Mouse (Mus musculus) right cerebral cortex, postnatal 14 days (tissue): ENCODE measurements around the gene Taf3.

Experiments
- DNase-seq: peaks from one replicate; pipeline ENCODE4 v3.0.0; 2022

Gene Taf3

GRCm38 (mm10) chr2:10010263-10010909 lies 38.0 kb downstream of the Taf3 start:
- DNase-seq: no peak

- DNase-seq: no peak
These were observed 38.6 kb downstream of the Taf3 start for GRCm38 (mm10) chr2:10009671-10010254.

DNA sequence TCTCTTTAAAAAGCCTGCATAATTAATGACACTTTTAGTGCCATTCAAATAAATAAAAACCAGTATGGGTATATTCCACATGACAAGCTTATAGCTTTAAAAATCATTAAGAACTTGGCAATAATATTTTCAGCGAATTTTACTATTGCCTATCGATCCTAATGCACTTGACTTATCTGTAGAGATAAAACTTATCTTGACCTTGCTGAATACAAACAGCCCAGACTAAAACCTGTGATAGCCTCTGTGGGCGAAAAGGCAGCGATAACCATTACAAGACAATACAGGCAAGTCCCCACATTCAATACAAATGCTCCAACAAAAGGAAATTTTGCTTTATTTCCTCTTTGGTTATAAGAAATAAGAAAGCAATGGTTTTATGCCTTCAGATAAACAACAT lies 39.8 kb downstream of the Taf3 start:
- DNase-seq: no peak

- no peak for DNase-seq
These were observed 43.3 kb downstream of the Taf3 start for GRCm38 (mm10) chr2:10004960-10005621.

DNA sequence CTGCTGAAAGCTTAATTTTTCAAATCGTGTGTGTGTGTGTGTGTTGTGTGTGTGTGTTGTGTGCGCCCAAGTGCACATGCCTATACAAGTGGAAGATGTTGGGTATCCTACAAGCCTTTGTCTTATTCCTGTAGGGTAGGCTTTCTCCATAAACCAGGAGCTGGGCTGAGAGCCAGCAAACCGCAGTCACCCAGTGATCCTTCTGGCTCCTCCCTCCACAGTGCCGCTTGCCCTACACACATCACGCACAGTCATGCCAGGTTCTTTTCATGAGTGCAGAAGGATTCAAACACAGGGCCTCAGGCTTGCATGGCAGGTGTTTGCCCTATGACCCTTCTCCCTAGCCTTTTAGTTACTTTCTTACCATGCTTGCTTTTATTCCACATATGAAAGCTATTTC lies 45.0 kb downstream of the Taf3 start:
- DNase-seq: no peak

GRCm38 (mm10) chr2:10001591-10001990 lies 46.8 kb downstream of the Taf3 start:
- DNase-seq: no peak

DNA sequence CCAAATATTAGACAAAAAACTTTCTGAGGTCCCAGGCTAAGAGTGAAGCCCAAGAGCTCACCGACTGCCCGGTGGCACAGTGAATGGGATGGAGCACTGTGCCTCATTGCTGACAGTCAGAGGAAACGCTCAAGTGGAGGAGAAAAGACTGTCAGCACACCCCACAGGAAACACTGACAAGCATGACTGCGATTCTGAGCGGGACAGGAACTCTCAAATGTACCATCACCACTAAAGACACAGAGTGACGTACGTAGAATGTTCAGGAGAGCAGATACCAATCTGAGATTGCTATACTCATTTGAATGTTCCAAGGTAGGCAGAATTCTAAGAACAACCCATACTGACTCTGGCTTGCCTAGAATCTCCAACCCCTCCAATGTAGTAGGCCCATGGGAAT lies 50.9 kb downstream of the Taf3 start:
- DNase-seq: no peak

DNA sequence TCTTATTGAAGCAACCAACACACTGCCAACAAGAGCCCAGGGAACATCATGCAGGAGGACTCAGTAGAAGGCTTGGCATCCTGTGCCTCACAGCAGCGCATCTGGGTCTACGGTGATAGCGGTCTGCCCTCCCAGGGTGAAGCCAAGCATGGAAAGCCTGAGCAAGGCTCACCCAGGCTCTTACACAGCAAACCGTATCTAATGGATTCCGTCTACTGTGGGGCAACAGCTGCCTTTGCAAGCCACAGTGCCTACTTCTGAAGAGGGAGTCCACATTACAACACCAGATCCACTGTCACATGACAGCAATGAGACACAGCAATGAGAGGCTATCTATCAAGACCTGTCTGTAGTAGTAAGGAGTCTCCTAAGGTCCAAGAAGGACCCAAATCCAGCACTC lies 52.3 kb downstream of the Taf3 start:
- no peak for DNase-seq

DNA sequence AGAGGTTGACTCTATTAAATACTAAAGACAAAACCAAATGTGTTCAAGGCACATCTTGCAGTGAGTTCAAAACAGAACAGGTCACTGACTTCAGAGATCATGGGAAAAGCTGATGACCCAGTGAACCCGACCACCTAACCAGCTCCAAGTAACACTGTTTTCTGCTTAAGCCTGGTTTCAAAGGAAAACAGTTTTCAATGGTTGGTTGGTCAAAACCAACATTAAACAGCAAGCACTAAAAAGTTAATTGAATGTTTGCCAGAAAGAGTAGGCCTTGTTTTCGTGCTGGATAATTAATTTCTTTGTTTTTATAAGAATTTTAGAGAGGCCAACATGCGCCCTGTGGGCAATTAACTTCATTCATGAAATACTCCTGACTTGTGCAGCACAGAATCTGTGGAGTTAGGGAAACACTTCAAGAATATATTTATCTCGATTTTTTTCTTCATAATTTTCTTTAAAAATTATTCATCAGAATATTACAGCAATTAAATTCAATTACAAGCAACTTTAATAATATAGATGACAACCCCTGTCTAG lies 57.6 kb downstream of the Taf3 start:
- DNase-seq: no peak

GRCm38 (mm10) chr2:9989649-9990547 lies 58.5 kb downstream of the Taf3 start:
- DNase-seq: no peak

GRCm38 (mm10) chr2:9988290-9988689 lies 60.1 kb downstream of the Taf3 start:
- no peak for DNase-seq

DNA sequence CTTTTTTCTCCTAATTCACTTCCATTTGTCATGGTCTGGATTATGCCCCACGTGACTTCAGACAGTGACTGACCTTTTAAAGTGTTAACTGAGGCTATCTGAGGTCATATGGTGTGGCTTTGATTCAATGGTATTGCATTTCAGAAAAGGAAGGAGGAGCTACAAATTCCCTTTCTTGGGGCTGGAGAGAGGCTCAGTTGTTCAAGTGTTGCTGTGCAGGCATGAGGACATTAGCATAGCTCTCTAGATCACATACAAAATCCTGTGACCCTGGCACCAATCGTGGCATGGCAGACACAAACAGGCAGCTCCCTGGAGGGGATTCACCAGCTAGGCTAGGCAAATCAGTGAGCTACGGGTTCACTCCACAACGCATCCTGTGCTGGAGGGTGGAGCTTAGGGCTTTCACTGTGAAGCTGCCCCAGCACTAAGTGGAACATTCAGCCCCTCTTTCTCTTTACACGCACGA lies 62.4 kb downstream of the Taf3 start:
- DNase-seq: no peak

GRCm38 (mm10) chr2:9982446-9982845 lies 66.0 kb downstream of the Taf3 start:
- DNase-seq: no peak

- DNase-seq: no peak
These were observed 76.5 kb downstream of the Taf3 start for GRCm38 (mm10) chr2:9971927-9972326.

GRCm38 (mm10) chr2:9970579-9970978 lies 77.8 kb downstream of the Taf3 start:
- DNase-seq: no peak

- DNase-seq: no peak
These were observed 78.2 kb downstream of the Taf3 start for GRCm38 (mm10) chr2:9970178-9970577.

DNA sequence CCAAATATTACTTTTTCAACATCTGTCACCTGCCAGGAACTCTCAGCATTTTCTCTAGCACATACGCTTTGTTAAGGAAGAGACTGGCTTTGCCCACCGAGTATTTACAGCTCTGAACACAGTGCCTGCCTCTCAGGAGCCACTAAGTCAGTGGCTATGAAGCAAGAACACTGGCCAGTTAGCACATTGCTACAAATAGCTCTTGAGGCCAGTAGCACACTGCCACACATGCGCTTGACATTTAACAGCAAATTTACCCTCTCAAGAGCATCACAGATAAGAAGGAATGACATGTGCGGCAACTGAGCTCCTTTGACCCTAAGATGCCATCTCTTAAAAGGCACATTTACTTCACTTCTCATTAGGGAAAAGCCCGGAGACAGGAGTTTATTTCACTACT lies 78.7 kb downstream of the Taf3 start:
- no peak for DNase-seq

DNA sequence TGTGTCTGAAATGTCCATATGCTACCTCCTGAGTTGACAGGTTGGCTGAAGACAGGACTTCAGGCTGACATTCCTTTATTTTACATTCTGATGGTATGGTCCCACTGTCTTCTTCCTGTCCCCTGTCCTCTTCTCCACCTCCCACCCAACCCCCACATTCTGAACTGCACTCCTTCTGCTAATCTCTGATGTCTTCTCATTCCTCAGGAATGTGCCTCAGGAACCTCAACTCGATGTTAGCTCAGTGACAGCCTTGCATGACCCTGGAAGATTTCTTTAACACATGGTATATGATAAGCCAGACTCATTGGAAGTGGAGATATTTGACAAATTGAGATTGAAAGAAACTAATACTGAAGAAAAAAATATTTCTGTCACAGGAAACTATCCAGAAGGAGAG lies 81.8 kb downstream of the Taf3 start:
- DNase-seq: no peak

DNA sequence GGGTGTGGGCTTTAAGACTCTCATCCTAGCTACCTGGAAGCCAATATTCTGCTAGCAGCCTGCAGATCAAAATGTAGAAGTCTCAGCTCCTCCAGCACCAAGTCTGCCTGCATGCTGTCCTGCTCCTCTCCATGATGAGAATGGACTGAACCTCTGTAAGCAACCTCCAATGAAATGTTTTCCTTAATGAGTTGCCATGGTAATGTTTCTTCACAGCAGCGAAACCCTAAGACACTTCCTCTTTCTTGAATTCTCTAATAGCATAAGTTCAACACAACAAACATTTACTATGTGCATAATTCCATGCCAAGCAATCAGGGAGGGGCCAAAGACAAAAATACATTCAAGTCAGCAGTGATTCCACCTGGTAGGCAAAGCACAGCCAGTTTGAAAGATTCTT lies 82.8 kb downstream of the Taf3 start:
- no peak for DNase-seq

DNA sequence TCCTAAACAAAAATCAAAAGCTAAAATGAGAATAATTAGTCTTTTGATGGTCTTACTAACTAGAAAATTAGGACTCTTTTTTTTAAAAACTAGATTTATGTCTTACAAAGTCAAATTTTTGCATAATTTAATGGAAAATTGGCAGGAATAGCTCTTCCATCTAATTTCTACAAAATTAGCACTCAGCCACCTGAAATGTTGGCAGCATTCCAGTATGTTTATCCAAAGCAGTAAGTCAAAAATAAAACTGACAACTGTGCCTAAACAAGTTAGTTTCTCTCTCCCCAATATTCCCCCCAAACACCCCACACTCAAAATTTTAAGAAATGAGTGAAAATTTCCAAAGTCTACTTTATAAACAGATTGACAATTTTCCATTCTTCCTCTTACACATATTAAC lies 85.5 kb downstream of the Taf3 start:
- no peak for DNase-seq

- DNase-seq: no peak
These were observed 86.7 kb downstream of the Taf3 start for GRCm38 (mm10) chr2:9961708-9962107.

DNA sequence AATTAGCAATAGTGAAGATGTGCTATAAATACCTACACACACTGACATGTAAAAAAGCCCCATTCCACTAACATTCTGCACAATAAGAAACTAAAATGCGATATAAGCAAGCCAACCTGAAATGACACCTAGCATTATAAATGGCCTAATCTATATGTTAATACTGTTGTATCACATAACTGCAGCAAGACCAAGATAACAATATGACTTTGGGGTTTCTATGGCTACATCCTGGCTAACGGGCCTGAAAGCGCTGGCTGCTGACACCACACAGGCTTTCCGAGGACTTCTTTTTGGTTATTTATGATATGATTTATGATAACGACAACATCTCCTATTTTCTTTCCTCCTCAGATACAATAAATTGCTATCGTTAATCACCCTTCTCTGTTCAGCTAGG lies 90.4 kb downstream of the Taf3 start:
- no peak for DNase-seq

DNA sequence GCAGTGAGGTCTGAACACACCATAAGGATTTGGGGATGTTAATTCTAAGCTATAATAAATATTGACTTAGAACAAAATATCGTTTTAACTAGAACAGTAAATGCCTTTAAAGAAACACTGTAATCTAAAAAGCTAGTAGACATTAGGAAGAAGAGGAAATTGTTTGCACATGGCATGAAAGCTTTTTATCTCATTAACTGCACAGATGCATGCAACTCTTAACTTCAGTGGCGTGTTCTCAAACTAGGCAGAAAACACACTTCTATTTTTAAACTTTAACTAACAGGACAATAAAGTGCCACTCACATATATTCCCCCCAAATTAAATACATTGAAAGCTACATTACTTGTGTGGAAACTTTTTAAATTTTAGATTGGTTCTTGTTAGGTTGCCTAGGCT lies 91.8 kb downstream of the Taf3 start:
- no peak for DNase-seq
